Mouse (Mus musculus) heart, embryonic 11.5 days (tissue): Measurements from ENCODE around the gene Coq5. TPM values are rescaled to one million over a fixed set of nuclear protein-coding genes. Genes with fewer than 3 reads are reported as not detected.
A peak's percentile ranks its signal among the peaks of the same experiment; 100 is the strongest.

Experiments
- ATAC-seq: fragments of 200-750 bp; cut with Nextera tagmentation; replicated peaks from 2 replicates; pipeline ENCODE4 v1.8.0; 2017; ENCODE audit warnings: moderate library complexity; ENCODE audit not compliant: insufficient number of reproducible peaks, low FRiP score, low TSS enrichment
- H3K27ac ChIP-seq: fragments of 300-500 bp; sonication (generic); 2 replicates; pipeline ENCODE4 v1.5.1; 2014; ENCODE audit warnings: mild to moderate bottlenecking, low read depth, low read length
- H3K27me3 ChIP-seq: fragments of 300-500 bp; sonication (generic); 2 replicates; pipeline ENCODE4 v1.6.1; 2014; ENCODE audit warnings: mild to moderate bottlenecking, low read length, mixed read lengths; ENCODE audit not compliant: control insufficient read depth, insufficient read depth
- H3K36me3 ChIP-seq: fragments of 300-500 bp; sonication (generic); 2 replicates; pipeline ENCODE4 v1.6.1; 2014; ENCODE audit warnings: mild to moderate bottlenecking, low read length, moderate library complexity, mixed read lengths; ENCODE audit not compliant: control insufficient read depth, insufficient read depth
- H3K4me1 ChIP-seq: fragments of 300-500 bp; sonication (generic); 2 replicates; pipeline ENCODE4 v1.6.1; 2014; ENCODE audit warnings: low read length; ENCODE audit not compliant: control insufficient read depth, insufficient read depth
- H3K4me2 ChIP-seq: fragments of 300-500 bp; sonication (generic); 2 replicates; pipeline ENCODE4 v1.6.1; 2014; ENCODE audit warnings: mild to moderate bottlenecking, moderate library complexity
- H3K4me3 ChIP-seq: fragments of 300-500 bp; sonication (generic); 2 replicates; pipeline ENCODE4 v1.5.1; 2014; ENCODE audit warnings: low read depth, low read length
- H3K9ac ChIP-seq: fragments of 300-500 bp; sonication (generic); 2 replicates; pipeline ENCODE4 v1.6.1; 2014; ENCODE audit warnings: mild to moderate bottlenecking, low read depth, low read length, moderate library complexity
- H3K9me3 ChIP-seq: fragments of 300-500 bp; sonication (generic); replicated peaks from 2 replicates; pipeline ENCODE4 v1.6.1; 2016; ENCODE audit warnings: low read length; ENCODE audit not compliant: control insufficient read depth
- WGBS: fragments of 180-500 bp; shearing (Covaris S2); extraction: QIAGEN DNeasy Blood & Tissue Kit; methylation state at CpG from one replicate; pipeline ENCODE4 v1.1.7; 2014; ENCODE audit not compliant: insufficient replicate concordance; 5-methylcytosine and 5-hydroxymethylcytosine counted together
- polyA plus RNA-seq: library from polyadenylated mRNA; unstranded; fragments of >200 nt; fragmentation: Nextera tagmentation; extraction: Ambion mirVana; gene quantifications from 2 replicates; pipeline ENCODE4 v1.2.1, GENCODE M21; 2014

Coq5 gene
- polyA plus RNA-seq, 1 experiment from 2014 or later, result 81.8 TPM

GRCm38 (mm10) chr5:115312816-115313667 lies 33.6 kb downstream of the Coq5 start:
- Histone ChIP-seq H3K27me3 (no peaks in the 10 kb centered on the region), H3K4me2 (peak overlapping the region; percentile 29; the same call in 1 of the 2 replicates), H3K27ac (peak overlapping the region; percentile 58), H3K9ac (no peak overlapping the region), H3K9me3 (no peaks in the 10 kb centered on the region), H3K4me1 (peaks cover 35% of the 10 kb centered on the region), H3K4me3 (no peak overlapping the region), H3K36me3 (no peaks in the 10 kb centered on the region)
- 46% methylated on average over 10 of the region's 10 CpGs for WGBS
- ATAC-seq, result peak; percentile 73

DNA sequence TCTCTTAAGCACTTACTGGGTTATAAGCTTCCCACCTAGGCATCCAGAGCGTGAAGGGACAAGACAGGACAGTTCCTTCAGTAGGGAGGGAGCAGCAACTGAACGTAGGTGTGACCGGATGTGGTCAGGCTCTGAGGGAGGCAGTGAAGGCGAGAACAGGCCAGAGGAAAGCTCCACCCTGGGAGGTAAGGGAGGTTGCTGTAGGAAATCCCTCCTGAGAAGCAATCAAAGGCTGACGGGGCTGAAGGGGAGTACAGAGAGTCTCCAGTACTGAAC lies 34.1 kb downstream of the Coq5 start:
- Histone ChIP-seq H3K4me3 (no peak overlapping the region), H3K9me3 (no peaks in the 10 kb centered on the region), H3K27me3 (no peaks in the 10 kb centered on the region), H3K9ac (no peak overlapping the region), H3K27ac (peak overlapping the region; percentile 58; the same call in 1 of the 2 replicates), H3K4me1 (peaks cover 39% of the 10 kb centered on the region), H3K4me2 (no peak overlapping the region), H3K36me3 (no peaks in the 10 kb centered on the region)
- WGBS, result 33% methylated on average over 5 of the region's 5 CpGs
- no peak for ATAC-seq

- Histone ChIP-seq H3K4me2 (peak overlapping the region; percentile 51), H3K36me3 (no peaks in the 10 kb centered on the region), H3K9ac (peak overlapping the region; percentile 67), H3K9me3 (no peaks in the 10 kb centered on the region), H3K27ac (peak overlapping the region; percentile 78), H3K4me3 (no peak overlapping the region), H3K27me3 (no peaks in the 10 kb centered on the region), H3K4me1 (peaks cover 42% of the 10 kb centered on the region)
- no peak for ATAC-seq
- 13% methylated on average over 14 of the region's 14 CpGs for WGBS
Measured at GRCm38 (mm10) chr5:115316968-115317644, 37.6 kb downstream of the Coq5 start.

DNA sequence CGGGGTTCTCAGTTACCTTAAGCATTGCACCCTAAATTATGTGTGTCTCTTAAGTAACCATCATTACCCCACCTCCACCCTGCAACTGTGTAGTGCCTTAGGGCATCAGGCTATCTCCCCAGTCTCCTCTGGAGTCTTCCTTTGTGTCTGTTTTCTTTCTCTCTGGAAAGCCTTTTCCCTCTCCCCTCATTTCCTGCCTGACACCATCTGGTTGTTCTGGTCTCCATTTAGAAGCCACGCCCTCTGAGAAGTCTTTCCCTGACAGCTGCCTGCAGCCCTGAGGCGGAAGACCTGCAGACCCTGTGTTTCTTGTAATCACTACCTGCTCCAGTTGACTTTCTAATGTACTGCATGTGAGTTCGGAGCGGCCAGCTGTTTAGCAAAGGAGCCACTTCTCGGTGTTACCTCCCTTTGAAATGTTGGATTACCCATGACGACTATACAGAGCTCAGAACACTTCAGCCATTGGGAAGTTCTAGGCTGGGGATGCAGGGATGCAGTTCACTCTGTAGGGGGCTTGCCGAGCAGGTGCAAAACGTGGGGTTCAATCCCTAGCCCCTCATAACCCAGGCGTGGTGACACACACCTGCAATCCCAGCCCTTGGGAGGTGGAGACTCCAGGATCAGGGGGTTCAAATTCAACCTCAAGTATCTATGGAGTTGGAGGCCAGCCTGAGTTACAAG lies 38.3 kb downstream of the Coq5 start:
- no peaks in the 10 kb centered on the region for H3K27me3 ChIP-seq
- whole genome bisulfite sequencing, result 3% methylated on average over 10 of the region's 10 CpGs
- H3K9ac ChIP-seq, result no peak overlapping the region
- no peak for ATAC-seq
- no peaks in the 10 kb centered on the region for H3K9me3 ChIP-seq
- H3K4me2 ChIP-seq, result peak overlapping the region; percentile 51
- no peaks in the 10 kb centered on the region for H3K36me3 ChIP-seq
- peak overlapping the region; percentile 78 for H3K27ac ChIP-seq
- H3K4me3 ChIP-seq, result no peak overlapping the region
- peaks cover 35% of the 10 kb centered on the region for H3K4me1 ChIP-seq

- Histone ChIP-seq H3K27me3 (no peaks in the 10 kb centered on the region), H3K9me3 (no peaks in the 10 kb centered on the region), H3K4me2 (peak overlapping the region; percentile 86), H3K4me1 (peaks cover 26% of the 10 kb centered on the region), H3K36me3 (no peaks in the 10 kb centered on the region), H3K4me3 (peak overlapping the region; percentile 40), H3K9ac (peak overlapping the region; percentile 69), H3K27ac (peak overlapping the region; percentile 55)
- peak; percentile 73 for ATAC-seq
- under 1% methylated on average over 22 of the region's 22 CpGs for WGBS
Measured at GRCm38 (mm10) chr5:115319004-115319940, 39.8 kb downstream of the Coq5 start.

DNA sequence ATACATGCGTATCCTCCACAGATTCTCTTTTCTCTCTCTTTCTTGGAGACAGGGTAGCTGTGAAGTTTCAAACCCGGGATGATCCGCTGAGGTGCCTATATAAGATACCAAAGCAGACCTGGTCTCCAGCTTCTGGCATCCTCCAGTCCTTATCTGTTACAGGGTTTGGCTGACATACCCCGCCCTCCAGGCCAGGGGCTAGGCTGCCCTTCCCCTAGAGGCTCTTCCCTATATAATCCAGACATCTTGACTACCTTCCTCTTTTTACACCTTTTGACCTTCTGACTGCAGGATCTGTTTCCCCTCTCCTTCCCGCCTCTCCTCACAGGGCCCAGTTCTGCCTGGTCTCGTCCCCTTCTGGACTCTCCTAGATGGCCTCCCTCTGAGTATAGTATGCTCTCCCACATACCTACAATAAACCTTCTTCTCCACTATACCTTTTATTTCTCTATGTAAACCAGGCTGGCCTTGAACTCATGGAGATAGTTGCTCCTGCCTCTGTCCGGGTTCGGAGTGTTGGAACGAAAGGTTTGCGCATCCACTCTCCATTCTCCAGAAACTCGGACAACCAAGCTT lies 46.9 kb downstream of the Coq5 start:
- Histone ChIP-seq H3K9ac (peak overlapping the region; percentile 97), H3K4me2 (peak overlapping the region; percentile 83), H3K27ac (peak overlapping the region; percentile 90), H3K4me3 (peak overlapping the region; percentile 76), H3K36me3 (peaks cover 8% of the 10 kb centered on the region; the same call in 1 of the 2 replicates), H3K27me3 (no peaks in the 10 kb centered on the region), H3K4me1 (peaks cover 20% of the 10 kb centered on the region), H3K9me3 (no peaks in the 10 kb centered on the region)
- 13% methylated on average over 11 of the region's 11 CpGs for WGBS
- ATAC-seq, result peak; percentile 78

DNA sequence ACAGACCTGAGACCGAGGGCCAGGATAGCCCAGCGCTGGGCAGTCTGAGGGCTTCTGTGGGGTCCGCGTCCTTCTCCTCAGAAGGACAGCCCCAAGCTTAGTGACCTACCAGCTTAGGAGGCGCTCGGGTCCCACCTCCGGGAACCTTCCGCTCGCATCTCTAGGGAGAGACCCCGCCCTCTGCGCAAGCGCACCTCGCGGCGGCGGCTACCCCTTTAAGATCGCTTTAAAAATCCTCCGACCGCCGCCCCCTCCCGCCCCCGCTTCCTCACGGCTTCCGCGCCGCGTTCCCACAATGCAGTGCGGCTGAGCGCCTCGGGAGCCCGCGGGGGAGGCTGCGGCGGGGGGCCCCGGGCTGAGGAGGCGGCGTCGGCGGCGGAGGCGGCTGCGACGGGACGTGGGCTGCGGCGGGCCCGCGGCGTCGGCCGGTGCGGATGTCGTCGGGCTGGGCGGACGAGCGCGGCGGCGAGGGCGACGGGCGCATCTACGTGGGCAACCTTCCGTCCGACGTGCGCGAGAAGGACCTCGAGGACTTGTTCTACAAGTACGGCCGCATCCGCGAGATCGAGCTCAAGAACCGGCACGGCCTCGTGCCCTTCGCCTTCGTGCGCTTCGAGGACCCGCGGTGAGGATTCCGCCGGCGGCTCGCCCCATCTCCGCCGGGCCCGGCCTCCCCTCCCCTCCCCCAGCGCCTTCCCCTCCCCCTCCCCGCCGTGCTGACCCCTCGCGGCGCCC lies 47.6 kb downstream of the Coq5 start, which contains the start of gene Srsf9:
Srsf9 (plus strand) TSS at position 303 of the 735 bp plus-strand sequence.
- H3K27ac ChIP-seq, result peak within 1 kb of the TSS; percentile 90
- peak; percentile 86 for ATAC-seq
- WGBS, result 1% methylated on average over 82 of the region's 97 CpGs
- peak within 1 kb of the TSS; percentile 97 for H3K9ac ChIP-seq
- no peaks in the 10 kb centered on the region for H3K9me3 ChIP-seq
- peaks cover 20% of the 10 kb centered on the region for H3K4me1 ChIP-seq
- H3K27me3 ChIP-seq, result no peaks in the 10 kb centered on the region
- H3K36me3 ChIP-seq, result peaks cover 14% of the 10 kb centered on the region; the same call in 1 of the 2 replicates
- H3K4me2 ChIP-seq, result peak within 1 kb of the TSS; percentile 83
- H3K4me3 ChIP-seq, result peak within 1 kb of the TSS; percentile 76
